Mouse (Mus musculus): Measurements from ENCODE around the gene Drosha.
"Not testable (repeated sequence)": the region's sequence is repeated elsewhere in the genome, so short reads cannot be mapped to it uniquely, and the experiment has no call there.

The Drosha gene

GRCm38 (mm10) chr15:12888312-12888711 lies 63.7 kb downstream of the Drosha start:
- DNase-seq = no peak

DNA sequence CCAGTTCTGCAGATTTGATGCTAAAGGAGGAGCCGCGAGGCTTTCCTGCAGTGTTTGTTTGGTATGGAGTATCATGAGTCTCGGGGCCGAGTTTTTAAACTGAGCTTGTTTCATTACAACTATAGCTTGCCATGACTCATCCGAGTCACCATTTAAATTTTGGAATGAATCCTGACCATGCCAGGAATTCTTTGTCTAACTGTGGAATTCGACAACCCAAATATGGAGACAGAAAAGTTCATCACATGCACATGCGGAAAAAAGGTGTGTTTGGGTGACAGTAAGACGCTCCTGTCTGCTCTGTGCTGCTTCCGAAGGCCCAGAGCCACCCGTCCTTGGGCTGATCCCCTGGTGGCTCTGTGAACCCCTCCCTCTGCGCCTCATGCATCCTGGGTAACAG lies 65.3 kb downstream of the Drosha start:
- DNase-seq = no peak

DNA sequence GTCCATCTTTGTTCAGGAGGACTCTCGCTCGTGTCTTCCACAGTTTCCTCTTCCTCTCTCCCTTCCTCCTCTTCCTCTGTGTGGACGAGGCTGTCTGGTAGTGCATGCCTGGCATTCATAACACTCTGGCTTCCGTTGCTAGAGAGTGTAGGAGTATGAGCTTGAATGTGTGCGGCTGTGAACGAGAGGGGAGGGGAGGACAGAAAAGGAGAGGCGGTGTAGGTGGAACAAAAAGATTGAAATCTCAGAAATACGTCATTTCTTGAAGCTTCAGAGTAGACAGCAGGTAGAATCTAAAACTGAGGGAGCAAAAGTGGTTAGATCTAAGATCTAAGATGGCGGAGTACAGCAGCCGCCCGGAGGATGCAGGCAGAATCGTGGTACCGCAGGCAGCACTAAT lies 70.8 kb downstream of the Drosha start:
- no peak for DNase-seq

DNA sequence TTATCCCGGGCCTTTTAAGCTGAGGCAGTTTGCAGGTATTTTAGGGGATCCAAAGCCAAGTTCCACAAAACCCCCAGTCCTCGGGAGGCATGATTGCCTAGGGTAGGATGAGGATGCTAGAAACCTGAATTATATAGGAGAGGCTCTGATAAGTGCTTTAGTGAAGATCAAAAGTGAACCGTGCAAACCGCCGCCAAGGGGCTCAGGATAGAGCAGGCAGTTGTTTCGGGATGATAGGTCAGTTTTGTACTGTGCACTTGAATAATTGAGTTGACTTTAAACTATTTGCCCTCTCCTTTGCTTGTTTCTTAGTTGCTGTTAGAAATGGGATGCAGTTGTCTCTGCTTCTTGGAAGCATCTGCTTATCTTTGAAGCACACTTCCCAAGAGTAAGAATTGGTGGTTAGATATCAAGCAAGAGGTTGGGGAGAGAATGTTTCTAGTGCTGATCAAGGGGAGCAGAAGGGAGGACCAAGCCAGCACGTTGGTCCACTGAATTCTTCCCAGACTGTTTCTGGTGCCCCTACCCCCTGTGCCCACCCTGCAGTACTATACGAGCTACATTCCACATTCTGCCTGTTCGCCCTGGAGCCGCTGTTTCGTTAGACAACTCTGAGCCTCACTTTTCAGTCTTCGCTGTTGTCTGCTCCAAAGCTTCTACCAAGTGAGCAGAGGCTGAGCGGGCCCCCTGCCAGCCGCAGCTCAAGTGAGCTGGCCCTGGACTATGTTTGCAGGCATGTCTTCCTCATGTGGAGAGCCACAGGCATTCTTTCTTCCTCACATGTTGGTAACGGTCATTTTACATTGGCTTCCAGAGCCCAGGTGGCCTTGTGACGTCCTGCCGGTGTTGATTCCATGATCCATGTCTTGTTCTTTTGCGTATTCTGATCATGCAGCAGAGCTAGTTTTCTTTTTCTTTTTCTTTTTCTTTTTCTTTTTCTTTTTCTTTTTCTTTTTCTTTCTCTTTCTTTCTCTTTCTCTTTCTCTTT lies 71.7 kb downstream of the Drosha start:
- no peak for DNase-seq

DNA sequence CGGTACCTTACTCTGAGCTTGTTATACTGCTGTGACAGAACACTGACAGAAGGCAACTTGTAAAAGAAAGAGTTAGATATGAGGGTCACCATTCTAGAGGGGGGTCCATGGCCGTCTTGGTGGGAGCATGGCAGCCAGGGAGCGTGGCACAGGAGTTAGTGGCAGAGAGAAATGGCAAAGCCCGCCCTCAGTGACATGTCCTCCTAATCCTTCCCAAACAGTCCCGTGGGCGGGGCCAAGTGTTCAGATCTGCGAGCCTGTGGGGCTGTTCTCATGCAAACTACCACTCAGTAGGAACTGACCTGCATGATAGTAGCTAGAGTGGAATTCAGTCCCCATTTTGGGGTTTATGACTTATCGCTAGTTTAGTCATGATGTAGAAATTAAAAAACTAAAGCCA lies 73.2 kb downstream of the Drosha start:
- no peak for DNase-seq

DNA sequence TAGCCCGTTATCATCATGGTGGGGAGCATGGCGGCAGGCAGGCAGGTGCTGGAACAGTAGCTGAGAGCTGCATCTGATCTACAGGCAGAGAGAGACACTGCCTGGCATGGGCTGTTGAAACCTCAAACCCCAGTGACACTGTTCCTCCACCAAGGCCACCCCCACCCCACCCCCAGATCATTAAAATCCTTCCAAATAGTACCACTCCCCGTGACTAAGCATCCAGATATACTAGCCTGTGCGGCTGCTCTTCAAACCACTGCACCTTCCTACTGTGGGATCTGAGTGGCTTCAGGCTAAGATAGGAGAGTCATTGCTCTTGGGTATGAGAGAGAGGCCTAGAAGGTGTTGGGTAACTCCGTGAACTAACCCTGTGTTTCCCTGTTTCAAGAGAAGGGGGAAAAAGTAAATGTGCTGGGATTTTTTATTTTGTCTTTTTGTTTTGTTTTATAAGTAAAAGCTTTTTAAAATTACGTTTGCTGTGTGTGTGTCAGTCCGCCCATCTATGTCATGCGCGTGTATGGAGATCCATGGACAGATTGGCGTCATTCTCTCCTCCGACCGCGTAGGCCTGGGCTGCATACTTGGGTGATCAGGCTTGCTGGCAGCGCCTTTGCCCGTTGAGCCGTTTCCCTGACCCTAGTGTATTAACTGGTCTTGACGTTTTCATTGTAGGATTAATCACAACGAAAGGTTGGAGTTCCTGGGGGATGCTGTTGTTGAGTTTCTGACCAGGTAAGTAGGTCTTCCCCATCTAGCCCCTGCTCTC lies 76.0 kb downstream of the Drosha start:
- DNase-seq = no peak

- DNase-seq = no peak
Measured at GRCm38 (mm10) chr15:12901197-12901570, 76.6 kb downstream of the Drosha start.

GRCm38 (mm10) chr15:12904442-12904841 lies 79.8 kb downstream of the Drosha start:
- DNase-seq = no peak

GRCm38 (mm10) chr15:12907962-12908719 lies 83.5 kb downstream of the Drosha start:
- no peak for DNase-seq

DNA sequence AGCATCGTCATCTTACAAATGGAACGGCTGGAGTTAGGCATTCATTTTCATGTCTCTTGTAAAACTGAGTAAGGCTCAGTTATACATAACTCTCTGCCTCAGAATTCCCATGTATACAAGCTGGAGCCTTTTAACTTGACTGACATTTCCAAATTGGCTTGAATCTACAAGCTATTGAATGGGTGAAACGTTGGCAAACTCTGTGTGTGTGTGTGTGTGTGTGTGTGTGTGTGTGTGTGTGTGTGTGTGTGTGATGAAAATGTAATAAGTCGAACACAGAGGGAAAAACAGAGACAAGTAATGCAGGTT lies 84.1 kb downstream of the Drosha start:
- no peak for DNase-seq

- DNase-seq = no peak
Measured at GRCm38 (mm10) chr15:12909171-12909570, 84.6 kb downstream of the Drosha start.

DNA sequence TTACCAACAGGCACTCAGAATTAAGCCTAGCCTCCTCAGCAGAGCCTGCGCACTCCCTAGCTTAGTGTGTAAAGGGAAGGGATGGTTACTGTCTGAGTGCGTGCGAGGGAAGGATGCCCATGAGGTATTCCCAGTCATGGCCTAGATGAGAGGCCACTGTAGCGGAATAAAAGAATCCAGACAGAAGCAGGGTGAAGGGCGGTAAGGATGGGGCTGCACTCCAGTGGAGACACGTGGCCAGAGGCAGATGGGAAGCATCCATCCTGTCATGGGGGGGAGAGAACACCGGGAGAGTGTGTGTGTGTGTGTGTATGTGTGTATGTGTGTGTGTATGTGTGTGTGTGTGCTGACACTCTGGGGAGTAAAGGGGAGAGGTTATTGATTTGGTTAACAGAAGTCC lies 86.5 kb downstream of the Drosha start:
- DNase-seq = no peak

GRCm38 (mm10) chr15:12916314-12916815 lies 91.8 kb downstream of the Drosha start:
- no peak for DNase-seq

- not testable (repeated sequence) for DNase-seq
Measured at GRCm38 (mm10) chr15:12919326-12919966, 94.8 kb downstream of the Drosha start.

DNA sequence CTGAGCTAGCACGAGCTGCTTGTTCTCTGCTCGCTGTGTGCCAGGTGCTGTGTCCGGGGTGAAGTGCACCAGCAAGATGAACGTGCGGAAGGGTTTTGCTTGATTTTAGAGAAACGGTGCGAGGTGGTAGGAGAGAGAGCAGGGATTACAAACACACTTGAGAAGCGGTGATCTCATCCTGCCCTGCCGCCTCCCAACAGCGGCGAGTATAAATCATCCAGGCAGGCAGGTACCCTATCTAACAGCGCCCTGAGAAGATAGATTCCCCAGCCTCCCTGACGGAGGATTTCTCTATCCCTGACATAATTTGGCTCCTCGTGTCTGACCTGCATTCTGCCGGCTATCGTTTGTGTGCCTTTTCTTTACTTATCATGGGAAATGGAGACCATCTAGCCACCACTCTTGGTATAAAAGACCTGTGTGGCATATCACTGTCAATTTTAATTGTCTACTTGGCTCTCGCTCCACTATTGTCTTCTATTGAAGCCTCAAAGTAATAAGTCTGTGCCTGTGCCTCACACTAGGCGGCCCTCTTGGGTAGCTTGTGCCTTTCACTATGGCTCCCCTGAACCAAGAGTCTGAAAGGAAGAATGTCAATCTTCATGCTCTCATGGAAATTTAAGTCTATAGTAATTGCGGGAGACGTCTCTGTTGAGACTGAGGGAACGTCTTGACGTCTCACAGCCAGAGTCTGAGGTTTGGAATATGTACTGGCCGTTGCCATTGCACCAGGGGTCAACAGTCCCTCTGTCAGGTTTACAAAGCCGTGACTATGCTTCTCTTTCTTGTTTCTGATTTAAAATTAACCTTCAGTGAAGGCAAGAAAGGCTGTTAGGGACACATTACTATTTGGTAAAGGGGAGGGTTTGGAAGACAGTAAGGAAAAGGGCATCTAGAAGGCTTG lies 95.6 kb downstream of the Drosha start:
- no peak for DNase-seq

DNA sequence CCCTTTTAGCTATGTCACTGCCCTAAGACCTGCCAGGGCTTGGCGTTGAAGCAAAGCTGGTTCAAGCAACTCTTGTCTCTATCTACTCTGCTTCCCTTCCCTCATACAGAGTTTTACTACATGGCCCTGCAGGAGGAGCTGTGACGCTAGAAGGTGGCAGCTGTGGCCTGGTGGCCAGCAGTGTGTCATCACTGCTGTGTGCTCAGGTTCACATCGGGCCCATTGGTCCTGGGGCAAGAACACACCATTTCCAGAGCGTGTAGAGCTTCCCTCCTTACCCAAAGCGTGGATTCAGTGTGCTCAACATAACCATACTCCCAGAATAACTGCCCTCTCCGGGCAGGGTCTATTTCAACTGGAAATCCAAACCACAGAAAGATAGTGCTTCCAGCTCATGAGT lies 97.3 kb downstream of the Drosha start:
- no peak for DNase-seq

DNA sequence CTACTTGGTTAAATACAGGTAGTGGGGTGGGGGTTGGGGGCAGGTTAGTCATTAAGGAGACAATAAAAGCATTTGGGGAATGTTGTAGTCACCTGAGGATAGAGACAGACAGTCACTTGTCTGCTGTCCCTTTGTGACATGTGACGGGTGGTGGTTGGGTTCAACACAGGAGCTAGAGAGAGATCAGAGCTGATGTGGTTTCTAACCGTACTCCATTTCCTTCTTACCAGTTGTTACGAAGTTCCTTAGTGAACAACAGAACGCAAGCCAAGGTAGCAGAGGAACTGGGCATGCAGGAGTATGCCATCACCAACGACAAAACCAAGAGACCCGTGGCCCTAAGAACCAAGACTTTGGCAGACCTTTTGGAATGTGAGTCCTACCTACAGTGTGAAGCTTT lies 99.2 kb downstream of the Drosha start:
- peak; percentile 5 to 20 for DNase-seq

- DNase-seq = no peak
Measured at GRCm38 (mm10) chr15:12931481-12931880, 106.9 kb downstream of the Drosha start.

- DNase-seq = no peak
Measured at GRCm38 (mm10) chr15:12936217-12936732, 111.7 kb downstream of the Drosha start.

- not testable (repeated sequence) for DNase-seq
Measured at GRCm38 (mm10) chr15:12937326-12937725, 112.7 kb downstream of the Drosha start.

DNA sequence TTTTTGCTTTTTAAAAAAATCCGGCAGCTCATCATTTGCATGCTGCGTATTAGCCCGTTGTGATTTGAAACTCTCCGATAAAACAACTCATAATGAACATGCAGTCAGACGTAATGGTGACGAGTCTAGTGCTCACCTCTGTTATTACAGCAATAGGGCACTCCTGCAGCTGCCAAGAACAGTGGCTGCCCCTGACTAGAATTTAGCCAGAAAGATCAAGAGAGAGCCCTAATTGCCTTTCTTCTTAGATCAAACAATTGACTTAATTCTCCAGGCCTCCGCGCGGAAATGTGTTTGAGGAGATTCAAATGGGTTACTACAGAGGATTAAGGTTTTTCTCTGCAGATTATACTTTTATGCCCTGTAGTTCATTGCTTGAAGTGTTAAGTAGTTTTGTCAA lies 116.5 kb downstream of the Drosha start:
- no peak for DNase-seq

Measured in thymus, postnatal 36 days (tissue).